Mouse (Mus musculus) 416B (cell line): Measurements from ENCODE around the gene Cyp2w1.
A peak's percentile ranks its signal among the peaks of the same experiment; 100 is the strongest.
"Not testable (repeated sequence)": the region's sequence is repeated elsewhere in the genome, so short reads cannot be mapped to it uniquely, and the experiment has no call there.

Experiments used
- DNase-seq: peaks from one replicate; pipeline ENCODE4 v3.0.0; 2011; ENCODE audit warnings: low read depth

Gene Cyp2w1

GRCm38 (mm10) chr5:139384531-139384930 lies 32.1 kb downstream of the Cyp2w1 start:
- DNase-seq: no peak

DNA sequence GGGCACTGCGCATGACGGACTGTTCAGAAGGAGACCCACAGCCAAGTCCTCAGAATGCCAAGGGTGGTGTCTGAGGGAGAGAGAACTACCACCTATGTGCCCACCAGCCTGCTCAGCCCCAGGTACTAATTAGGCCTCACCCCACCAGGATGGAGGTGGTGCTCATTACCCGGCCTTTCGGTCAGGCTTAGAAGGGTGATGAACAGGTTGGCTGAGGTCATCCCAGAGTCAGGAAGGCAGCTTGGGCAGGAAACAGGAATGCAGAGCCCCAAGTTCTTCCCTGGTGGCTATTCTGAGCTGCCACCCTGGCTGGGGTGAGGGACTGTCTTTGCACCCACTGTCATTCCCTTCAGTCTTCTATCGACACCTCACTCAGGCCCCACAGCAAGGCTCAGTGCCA lies 33.6 kb downstream of the Cyp2w1 start:
- DNase-seq: no peak

DNA sequence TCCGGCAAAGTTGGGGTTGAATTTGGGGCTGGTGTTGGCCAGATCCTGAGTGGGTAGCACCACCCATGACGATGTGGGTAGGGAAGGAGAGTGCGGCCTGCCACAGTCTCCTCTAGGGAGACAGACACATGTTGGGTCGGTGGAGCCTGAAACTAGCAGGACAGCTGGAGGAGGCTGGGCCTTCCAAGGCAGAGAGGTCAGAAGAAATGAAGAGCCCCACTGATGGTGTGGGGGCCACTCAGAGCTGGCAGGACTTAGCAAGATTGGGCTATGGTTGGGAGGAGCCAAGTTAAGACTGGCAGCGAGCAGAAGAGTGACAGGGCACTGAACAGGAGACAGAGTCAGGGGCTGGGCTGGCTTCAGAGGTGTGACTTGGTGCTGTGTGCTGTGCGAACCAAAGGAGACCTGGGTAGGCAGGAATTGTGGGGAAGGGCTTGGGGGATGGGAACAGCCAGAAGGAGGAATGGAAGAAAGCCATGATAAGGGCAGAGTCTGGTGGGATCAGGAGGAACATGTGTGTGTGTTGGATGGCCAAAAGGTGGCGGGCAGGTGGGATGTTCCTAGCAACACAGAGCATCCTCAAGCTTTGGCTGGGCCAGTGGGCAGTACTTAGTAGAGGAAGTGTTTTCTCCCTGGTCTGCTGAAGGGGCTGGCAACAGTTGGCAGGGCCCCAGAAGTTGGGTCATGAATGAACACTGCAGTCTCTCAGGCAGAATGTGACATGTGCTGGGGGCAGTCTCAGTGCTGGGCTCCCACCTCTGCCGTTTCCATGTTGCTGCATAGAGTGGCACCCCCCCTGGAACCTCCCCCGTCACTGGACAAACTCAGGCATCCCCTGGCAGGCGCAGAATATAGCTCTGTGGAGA lies 35.1 kb downstream of the Cyp2w1 start:
- peak; percentile 41 for DNase-seq

DNA sequence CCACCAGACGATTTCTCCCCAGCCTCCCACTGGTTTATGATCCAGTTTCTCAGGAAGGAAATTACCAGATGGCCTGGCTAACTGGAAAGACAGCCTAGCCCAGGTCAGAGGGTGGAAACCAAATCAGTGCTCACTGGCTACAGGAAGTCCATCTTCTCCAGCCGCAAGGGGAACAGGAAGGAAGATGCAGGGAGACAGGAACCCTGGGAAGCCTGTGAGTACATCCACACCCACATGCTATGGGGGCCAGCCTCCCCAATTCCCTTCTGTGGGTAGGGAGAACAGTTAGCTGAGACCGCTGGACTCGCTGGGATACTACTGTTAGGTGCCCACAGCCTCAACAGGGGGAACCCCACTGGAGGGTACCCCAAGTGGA lies 35.8 kb downstream of the Cyp2w1 start:
- DNase-seq: no peak

- no peak for DNase-seq
Observed at GRCm38 (mm10) chr5:139388694-139389675, 36.6 kb downstream of the Cyp2w1 start.

GRCm38 (mm10) chr5:139389676-139390061 lies 37.3 kb downstream of the Cyp2w1 start:
- no peak for DNase-seq

DNA sequence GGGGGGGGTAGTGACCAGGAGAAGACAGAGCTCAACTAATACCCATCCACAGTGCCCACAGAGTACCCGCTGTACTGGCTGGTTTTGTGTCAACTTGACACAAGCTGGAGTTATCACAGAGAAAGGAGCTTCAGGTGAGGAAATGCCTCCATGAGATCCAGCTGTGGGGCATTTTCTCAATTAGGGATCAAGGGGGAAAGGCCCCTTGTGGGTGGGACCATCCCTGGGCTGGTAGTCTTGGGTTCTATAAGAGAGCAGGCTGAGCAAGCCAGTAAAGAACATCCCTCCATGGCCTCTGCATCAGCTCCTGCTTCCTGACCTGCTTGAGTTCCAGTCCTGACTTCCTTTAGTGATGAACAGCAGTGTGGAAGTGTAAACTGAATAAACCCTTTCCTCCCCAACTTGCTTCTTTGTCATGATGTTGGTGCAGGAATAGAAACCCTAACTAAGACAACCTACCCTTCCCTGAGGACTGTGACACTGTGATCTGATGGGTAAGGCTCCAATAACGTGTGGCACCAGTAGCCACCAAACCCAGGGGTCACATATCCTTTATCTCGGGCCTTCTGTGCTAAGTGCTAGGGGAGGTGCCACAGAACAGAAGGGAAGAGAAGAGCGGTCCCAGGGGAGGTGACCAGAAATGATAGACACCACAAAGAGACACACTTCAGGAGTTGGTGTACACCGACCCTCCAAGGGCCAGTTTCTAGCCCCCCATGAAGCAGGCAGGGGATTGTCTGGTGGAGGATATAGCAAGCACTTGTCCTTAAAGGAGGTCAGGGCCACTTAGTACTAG lies 38.1 kb downstream of the Cyp2w1 start:
- not testable (repeated sequence) for DNase-seq

- no peak for DNase-seq
Observed at GRCm38 (mm10) chr5:139391309-139391990, 39.0 kb downstream of the Cyp2w1 start.

DNA sequence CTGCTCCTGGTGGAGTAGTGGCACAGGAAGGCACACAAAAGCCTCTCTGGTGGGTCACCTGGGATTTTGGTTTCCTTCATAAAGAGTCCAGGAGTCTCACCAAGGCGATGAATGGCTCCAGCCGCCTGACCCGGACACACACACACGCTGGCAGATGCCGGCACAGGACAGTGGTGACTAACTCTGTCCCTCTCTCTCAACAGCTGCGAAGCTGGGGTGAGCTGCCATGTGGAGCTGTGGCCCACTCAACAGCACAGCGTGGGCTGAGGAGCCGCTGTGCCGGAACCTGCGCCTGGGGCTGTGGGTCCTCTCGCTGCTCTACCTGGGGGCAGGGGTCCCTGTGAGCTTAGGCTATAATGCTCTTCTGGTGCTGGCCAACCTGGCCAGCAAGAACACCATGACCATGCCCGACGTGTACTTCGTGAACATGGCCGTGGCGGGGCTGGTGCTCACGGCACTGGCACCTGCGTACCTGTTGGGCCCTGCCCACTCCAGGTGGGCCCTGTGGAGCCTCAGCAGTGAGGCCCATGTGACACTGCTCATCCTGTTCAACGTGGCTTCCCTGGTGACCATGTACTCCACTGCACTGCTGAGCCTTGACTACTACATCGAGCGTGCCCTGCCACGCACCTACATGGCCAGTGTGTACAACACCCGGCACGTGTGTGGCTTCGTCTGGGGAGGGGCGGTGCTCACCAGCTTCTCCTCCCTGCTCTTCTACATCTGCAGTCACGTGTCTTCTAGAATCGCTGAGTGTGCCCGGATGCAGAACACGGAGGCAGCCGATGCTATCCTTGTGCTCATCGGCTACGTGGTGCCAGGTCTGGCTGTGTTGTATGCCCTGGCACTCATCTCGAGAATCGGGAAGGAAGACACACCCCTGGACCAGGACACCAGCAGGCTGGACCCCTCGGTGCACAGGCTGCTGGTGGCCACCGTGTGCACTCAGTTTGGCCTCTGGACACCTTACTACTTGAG lies 40.1 kb downstream of the Cyp2w1 start:
- DNase-seq: no peak

DNA sequence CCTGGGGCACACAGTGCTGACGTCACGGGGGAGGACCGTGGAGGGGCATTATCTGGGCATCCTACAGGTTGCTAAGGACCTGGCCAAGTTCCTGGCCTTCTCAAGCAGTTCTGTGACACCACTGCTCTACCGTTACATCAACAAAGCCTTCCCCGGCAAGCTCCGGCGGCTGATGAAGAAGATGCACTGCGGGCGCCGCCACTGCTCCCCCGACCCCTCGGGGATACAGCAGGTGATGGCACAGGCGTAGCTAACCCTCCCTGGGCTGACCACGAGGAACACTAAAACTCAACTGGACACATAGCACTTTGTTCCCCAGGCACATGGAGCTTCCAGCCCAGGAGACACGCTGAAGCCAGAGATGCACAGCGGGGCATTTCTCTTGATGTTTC lies 40.8 kb downstream of the Cyp2w1 start:
- no peak for DNase-seq

- DNase-seq: no peak
Observed at GRCm38 (mm10) chr5:139394399-139394798, 42.0 kb downstream of the Cyp2w1 start.

DNA sequence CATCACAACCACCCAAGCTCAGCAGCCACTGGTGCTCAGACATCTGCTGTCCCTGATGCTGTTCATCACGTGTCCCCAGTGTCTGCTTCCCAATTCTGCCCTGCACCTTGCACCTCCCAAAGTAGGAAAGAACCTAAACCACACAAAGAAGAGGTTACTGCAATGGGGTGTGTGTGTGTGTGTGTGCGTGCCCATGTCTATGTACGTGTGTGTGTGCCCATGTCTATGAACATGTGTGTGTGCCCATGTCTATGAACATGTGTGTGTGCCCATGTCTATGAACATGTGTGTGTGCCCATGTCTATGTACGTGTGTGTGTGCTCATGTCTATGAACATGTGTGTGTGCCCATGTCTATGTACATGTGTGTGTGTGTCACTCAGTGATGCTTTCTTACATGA lies 43.1 kb downstream of the Cyp2w1 start:
- DNase-seq: no peak

- no peak for DNase-seq
Observed at GRCm38 (mm10) chr5:139397359-139397916, 45.0 kb downstream of the Cyp2w1 start.

GRCm38 (mm10) chr5:139397959-139398753 lies 45.7 kb downstream of the Cyp2w1 start:
- peak; percentile 94 for DNase-seq

- no peak for DNase-seq
Observed at GRCm38 (mm10) chr5:139398786-139399185, 46.4 kb downstream of the Cyp2w1 start.

- no peak for DNase-seq
Observed at GRCm38 (mm10) chr5:139399991-139400390, 47.6 kb downstream of the Cyp2w1 start.

DNA sequence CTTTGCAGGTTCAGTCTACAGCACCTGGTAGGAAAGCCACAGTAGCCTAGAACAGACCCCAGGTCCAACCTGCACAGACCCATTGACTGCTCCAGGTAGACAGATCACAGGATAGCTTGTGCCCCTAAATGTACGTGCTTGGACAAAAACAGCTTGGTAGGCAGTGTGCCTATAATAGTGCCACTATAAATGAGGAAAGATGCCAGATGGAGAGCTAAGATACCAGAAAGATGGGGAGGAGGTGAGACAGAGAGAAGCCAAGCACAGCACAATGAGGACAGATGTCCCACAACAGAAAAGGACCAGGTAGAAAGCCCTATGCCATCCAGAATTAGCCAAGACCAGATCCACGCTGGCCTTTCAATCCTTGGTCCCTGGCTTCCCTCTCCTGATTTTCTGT lies 49.7 kb downstream of the Cyp2w1 start:
- DNase-seq: no peak

GRCm38 (mm10) chr5:139403692-139404260 lies 51.4 kb downstream of the Cyp2w1 start:
- DNase-seq: peak; percentile 67
